Mouse (Mus musculus) liver, postnatal 0 days (tissue): Measurements from ENCODE around the gene Gm10840. TPM values are rescaled to one million over a fixed set of nuclear protein-coding genes. Genes with fewer than 3 reads are reported as not detected.

Experiments
- ATAC-seq: fragments of 200-750 bp; cut with Nextera tagmentation; 2 replicates; pipeline ENCODE4 v1.8.0; 2017; ENCODE audit warnings: mild to moderate bottlenecking, moderate library complexity
- DNase-seq: peaks from one replicate; pipeline ENCODE4 v3.0.0-alpha.2; 2016
- H3K27ac ChIP-seq: fragments of 300-500 bp; sonication (generic); 2 replicates; pipeline ENCODE4 v1.5.1; 2014; ENCODE audit warnings: antibody characterized with exemption, moderate library complexity, mild to moderate bottlenecking, low read depth
- H3K27me3 ChIP-seq: fragments of 300-500 bp; sonication (generic); 2 replicates; pipeline ENCODE4 v1.6.1; 2014; ENCODE audit warnings: low read length, control low read depth, mixed read lengths; ENCODE audit not compliant: insufficient read depth
- H3K36me3 ChIP-seq: fragments of 300-500 bp; sonication (generic); replicated peaks from 2 replicates; pipeline ENCODE4 v1.6.1; 2014; ENCODE audit warnings: mild to moderate bottlenecking, control low read depth, low read length, moderate library complexity, mixed read lengths; ENCODE audit not compliant: insufficient read depth
- H3K4me1 ChIP-seq: fragments of 300-500 bp; sonication (generic); 2 replicates; pipeline ENCODE4 v1.6.1; 2014; ENCODE audit warnings: antibody characterized with exemption, mild to moderate bottlenecking, control low read depth; ENCODE audit not compliant: insufficient read depth
- H3K4me2 ChIP-seq: fragments of 300-500 bp; sonication (generic); 2 replicates; pipeline ENCODE4 v1.6.1; 2014; ENCODE audit warnings: low read depth, mild to moderate bottlenecking, low read length, moderate library complexity, mixed read lengths
- H3K4me3 ChIP-seq: fragments of 300-500 bp; sonication (generic); 2 replicates; pipeline ENCODE4 v1.5.1; 2014; ENCODE audit warnings: low read depth, low read length
- H3K9ac ChIP-seq: fragments of 300-500 bp; sonication (generic); replicated peaks from 2 replicates; pipeline ENCODE4 v1.6.1; 2014; ENCODE audit warnings: mild to moderate bottlenecking, moderate library complexity
- H3K9me3 ChIP-seq: fragments of 300-500 bp; sonication (generic); 2 replicates; pipeline ENCODE4 v1.6.1; 2016; ENCODE audit warnings: mild to moderate bottlenecking, control low read depth, low read length, mixed read lengths
- CTCF ChIP-seq: sonication (generic); IDR thresholded peaks from 2 replicates; pipeline ENCODE4 v1.5.1; 2016; ENCODE audit warnings: antibody characterized with exemption, low read depth
- EP300 ChIP-seq: IDR thresholded peaks from 2 replicates; pipeline ENCODE4 v1.6.1; 2016; ENCODE audit warnings: antibody characterized with exemption, low read depth, mild to moderate bottlenecking
- WGBS: fragments of 180-500 bp; shearing (Covaris S2); extraction: QIAGEN DNeasy Blood & Tissue Kit; methylation state at CpG from one replicate; pipeline ENCODE4 v1.1.7; 2014; ENCODE audit not compliant: insufficient replicate concordance; 5-methylcytosine and 5-hydroxymethylcytosine counted together
- polyA plus RNA-seq: library from polyadenylated mRNA; unstranded; fragments of >200 nt; fragmentation: Nextera tagmentation; extraction: Ambion mirVana; gene quantifications from 2 replicates; pipeline ENCODE4 v1.2.1, GENCODE M21; 2015

Gene Gm10840
- polyA plus RNA-seq, 1 experiment from 2014 or later = not detected

DNA sequence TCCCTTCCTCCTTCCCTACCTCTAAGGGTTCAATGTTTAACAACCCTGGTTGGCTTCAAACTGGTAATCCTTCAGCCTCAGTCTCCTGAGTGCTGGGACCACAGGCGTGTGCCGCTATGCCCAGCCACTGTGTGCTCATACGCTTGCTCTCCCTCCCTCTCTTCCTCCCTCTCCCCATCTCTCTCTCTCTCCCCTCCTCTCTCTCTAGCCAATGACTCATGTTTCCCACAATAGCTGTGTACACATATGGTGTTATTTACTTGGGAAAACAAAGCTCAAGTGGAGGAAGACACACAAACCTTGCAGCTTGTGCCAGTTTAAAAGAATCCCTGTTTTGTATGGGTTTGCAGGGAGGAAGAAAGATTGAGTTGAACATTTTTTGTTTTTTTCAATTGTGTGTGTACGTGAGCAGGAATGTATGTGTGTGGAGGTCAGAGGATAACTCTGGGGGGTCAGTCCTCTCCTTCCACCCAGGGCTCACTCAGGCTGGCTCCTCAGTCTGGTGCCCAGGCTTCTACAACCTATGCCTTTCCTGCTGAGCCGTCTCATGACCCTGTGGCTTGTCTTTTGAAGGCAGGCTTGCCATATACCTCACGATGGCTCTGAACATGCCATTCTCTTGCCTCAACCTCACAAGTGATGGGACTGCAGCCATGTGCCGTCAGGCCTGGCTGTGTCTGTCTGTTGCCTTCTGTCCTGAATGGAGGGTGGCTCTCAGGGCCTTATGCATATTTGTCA is 19.2 kb downstream of the Gm10840 start:
- peaks cover 3% of the 10 kb centered on the region; the same call in 1 of the 2 replicates for H3K36me3 ChIP-seq
- WGBS = 70% methylated on average over 7 of the region's 7 CpGs
- peaks cover 7% of the 10 kb centered on the region for H3K4me1 ChIP-seq
- H3K4me2 ChIP-seq = no peak overlapping the region
- H3K9ac ChIP-seq = no peak overlapping the region
- TF ChIP-seq CTCF (no peak), EP300 (no peak)
- no peak for DNase-seq
- no peak overlapping the region for H3K4me3 ChIP-seq
- no peaks in the 10 kb centered on the region for H3K27me3 ChIP-seq
- no peak overlapping the region for H3K27ac ChIP-seq
- no peaks in the 10 kb centered on the region for H3K9me3 ChIP-seq
- peak; percentile 72; the same call in 1 of the 2 replicates for ATAC-seq

DNA sequence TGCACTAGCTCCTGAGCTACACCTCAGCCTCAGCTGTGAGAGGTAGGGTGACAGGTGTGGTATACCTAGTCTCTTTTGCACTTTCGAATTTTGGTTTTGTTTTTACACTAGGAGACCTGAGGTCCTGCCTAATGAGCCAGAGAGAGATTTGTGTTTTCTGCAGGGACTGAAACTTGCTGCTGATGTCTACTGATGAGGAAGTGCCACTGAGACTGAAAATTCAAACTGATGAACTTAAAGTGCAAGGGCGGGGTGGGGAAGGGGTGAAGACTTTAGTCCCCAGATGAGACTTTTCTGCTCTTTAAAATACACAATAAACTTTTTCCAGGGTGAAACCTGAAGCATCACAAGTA is 19.8 kb downstream of the Gm10840 start:
- Histone ChIP-seq H3K9ac (no peak overlapping the region), H3K27me3 (no peaks in the 10 kb centered on the region), H3K4me2 (no peak overlapping the region), H3K9me3 (no peaks in the 10 kb centered on the region), H3K27ac (no peak overlapping the region), H3K36me3 (peaks cover 3% of the 10 kb centered on the region; the same call in 1 of the 2 replicates), H3K4me3 (no peak overlapping the region), H3K4me1 (peaks cover 6% of the 10 kb centered on the region)
- no peak for ATAC-seq
- whole genome bisulfite sequencing = 81% methylated on average over 2 of the region's 2 CpGs
- TF ChIP-seq CTCF (no peak), EP300 (no peak)
- no peak for DNase-seq

DNA sequence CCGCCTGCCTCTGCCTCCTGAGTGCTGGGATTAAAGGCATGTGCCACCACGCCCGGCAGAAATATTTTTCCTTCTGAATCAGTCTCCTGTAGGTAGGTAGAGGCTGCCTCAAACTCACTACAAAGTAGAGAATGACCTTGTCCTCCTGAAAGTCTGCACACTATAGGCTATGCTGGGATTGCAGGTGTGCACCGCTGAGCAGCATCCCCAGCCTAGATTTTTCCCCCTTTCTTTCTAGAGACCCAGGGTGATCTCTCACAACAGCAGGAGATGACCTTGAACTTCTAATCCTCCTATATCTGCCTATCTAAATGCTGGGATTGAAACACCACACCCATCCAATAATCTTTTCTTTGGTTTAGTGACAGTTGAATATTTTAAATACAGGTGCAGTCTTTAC is 26.7 kb downstream of the Gm10840 start:
- Histone ChIP-seq H3K27ac (no peak overlapping the region), H3K4me1 (peaks cover 5% of the 10 kb centered on the region), H3K9me3 (no peaks in the 10 kb centered on the region), H3K4me2 (no peak overlapping the region), H3K9ac (no peak overlapping the region), H3K36me3 (no peaks in the 10 kb centered on the region; the same call in 1 of the 2 replicates), H3K27me3 (no peaks in the 10 kb centered on the region), H3K4me3 (no peak overlapping the region)
- ATAC-seq (no peak), DNase-seq (no peak)
- TF ChIP-seq CTCF (no peak), EP300 (no peak)
- 84% methylated on average over 4 of the region's 4 CpGs for WGBS

DNA sequence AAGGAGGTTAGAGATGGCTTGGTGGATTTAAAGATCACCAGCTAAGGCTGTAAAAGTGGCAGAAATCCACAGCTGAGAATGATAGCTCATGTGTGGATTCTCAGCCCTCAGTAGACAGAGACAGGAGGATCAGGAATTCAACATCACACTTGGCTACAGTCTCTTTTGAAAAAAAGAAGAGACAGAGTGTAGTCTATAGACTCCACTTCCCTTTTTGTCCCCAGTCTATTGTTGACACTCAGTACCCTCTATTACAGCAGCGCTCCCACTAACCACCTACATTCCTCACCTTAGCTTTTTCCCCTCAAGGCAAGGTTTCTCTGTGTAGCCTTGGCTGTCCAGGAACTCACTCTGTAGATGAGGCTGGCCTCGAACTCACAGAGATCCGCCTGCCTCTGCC is 31.1 kb downstream of the Gm10840 start:
- Histone ChIP-seq H3K9ac (no peak overlapping the region), H3K4me2 (0 out of 2 replicates have a peak overlapping the region, but pooled peaks have one; percentile 73)

DNA sequence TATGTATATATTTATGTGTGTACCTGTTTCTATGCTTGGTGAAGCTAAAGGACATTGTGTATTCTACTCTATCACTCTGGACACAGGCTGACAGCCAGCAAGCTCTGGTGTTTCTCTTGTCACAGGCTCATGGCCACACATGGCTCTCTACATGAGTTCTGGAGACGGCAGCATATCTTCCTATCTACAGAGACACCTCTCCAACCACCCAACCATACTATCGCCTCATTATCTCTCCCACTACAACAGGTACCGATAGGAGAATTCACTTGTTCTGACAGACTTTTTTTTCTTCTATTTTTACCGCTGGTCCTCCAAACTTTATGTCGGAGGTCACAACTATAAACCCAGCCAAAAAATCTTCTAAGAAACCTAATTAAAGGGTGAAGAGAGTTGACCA is 31.6 kb downstream of the Gm10840 start:
- no peak for DNase-seq
- Histone ChIP-seq H3K27me3 (no peaks in the 10 kb centered on the region), H3K36me3 (peaks cover 5% of the 10 kb centered on the region; the same call in 1 of the 2 replicates), H3K9me3 (no peaks in the 10 kb centered on the region), H3K27ac (peak overlapping the region; percentile 76; the same call in 1 of the 2 replicates), H3K4me3 (peak overlapping the region; percentile 59), H3K4me2 (peak overlapping the region; percentile 73), H3K4me1 (peaks cover 23% of the 10 kb centered on the region), H3K9ac (peak overlapping the region; percentile 60; the same call in 1 of the 2 replicates)
- WGBS = 49% methylated on average over 5 of the region's 5 CpGs
- no peak for TF ChIP-seq CTCF
- ATAC-seq = no peak

More for the DNA sequence above, 31.1 kb downstream of the Gm10840 start:
- WGBS = 81% methylated on average over 3 of the region's 3 CpGs
- Histone ChIP-seq H3K36me3 (no peaks in the 10 kb centered on the region), H3K9me3 (no peaks in the 10 kb centered on the region), H3K4me1 (peaks cover 23% of the 10 kb centered on the region), H3K27ac (no peak overlapping the region), H3K4me3 (no peak overlapping the region), H3K27me3 (no peaks in the 10 kb centered on the region)
- ATAC-seq (no peak), DNase-seq (no peak)
- TF ChIP-seq EP300 (no peak), CTCF (no peak)

DNA sequence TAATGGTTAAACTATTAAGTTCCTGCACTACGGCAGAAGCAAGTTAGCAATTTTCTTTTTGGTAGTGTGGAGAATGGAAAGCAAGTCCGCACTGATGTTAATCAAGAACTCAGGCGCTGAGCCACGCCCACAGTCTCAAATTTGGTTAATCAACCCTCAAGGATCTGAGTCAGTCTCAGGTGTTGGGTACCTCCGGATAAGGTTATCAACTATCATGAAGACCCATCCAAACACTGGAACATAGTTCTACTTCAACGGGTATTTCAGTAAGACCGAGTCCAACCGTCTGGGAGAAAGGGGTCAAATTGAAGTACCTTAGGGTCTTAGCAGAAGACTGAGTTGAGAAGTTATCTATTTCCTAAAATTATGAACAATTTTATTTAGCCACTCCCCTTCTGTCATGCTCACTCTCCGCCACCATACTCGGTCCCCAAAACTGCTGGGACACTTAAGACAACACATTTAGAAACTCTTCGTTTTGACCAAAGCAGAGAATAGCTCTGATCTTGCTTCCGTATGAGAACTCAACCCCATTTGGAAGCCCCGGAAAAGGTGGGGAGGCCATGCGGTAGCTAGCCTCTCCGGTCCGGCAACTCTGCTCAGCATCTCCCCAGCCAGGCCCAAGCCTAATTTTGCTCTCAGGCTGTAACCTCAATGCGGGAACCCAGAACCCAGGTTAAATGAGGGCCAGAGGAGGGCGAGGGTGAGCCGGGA is 32.2 kb downstream of the Gm10840 start:
- Histone ChIP-seq H3K4me2 (peak overlapping the region; percentile 73), H3K4me3 (peak overlapping the region; percentile 59), H3K9ac (peak overlapping the region; percentile 60), H3K27ac (peak overlapping the region; percentile 76), H3K4me1 (peaks cover 23% of the 10 kb centered on the region), H3K27me3 (no peaks in the 10 kb centered on the region), H3K36me3 (peaks cover 10% of the 10 kb centered on the region; the same call in 1 of the 2 replicates), H3K9me3 (no peaks in the 10 kb centered on the region)
- no peak for DNase-seq
- TF ChIP-seq EP300 = no peak
- peak; percentile 37 for TF ChIP-seq CTCF
- ATAC-seq = peak; percentile 52
- 8% methylated on average over 19 of the region's 19 CpGs for WGBS
